Mouse (Mus musculus): ENCODE data around the gene Pnkd.

Gene Pnkd

GRCm38 (mm10) chr1:74362325-74363229 lies 77.8 kb downstream of the Pnkd start:
- no peak for DNase-seq

GRCm38 (mm10) chr1:74363437-74363836 lies 78.7 kb downstream of the Pnkd start:
- DNase-seq, result no peak

GRCm38 (mm10) chr1:74364270-74364669 lies 79.5 kb downstream of the Pnkd start:
- DNase-seq, result no peak

- peak; percentile 43 to 49 for DNase-seq
These were observed 83.3 kb downstream of the Pnkd start for GRCm38 (mm10) chr1:74367886-74368645.

- no peak for DNase-seq
These were observed 85.3 kb downstream of the Pnkd start for GRCm38 (mm10) chr1:74370040-74370439.

GRCm38 (mm10) chr1:74373372-74373771 lies 88.6 kb downstream of the Pnkd start:
- no peak for DNase-seq

GRCm38 (mm10) chr1:74374980-74375379 lies 90.2 kb downstream of the Pnkd start, which contains the start of gene Slc11a1:
Gene Slc11a1, plus strand, starts transcription at chr1:74375195.
- no peak for DNase-seq

GRCm38 (mm10) chr1:74375561-74375960 lies 90.8 kb downstream of the Pnkd start:
- DNase-seq, result no peak

- no peak for DNase-seq
These were observed 91.7 kb downstream of the Pnkd start for GRCm38 (mm10) chr1:74376396-74376795.

- DNase-seq, result no peak
These were observed 94.4 kb downstream of the Pnkd start for GRCm38 (mm10) chr1:74379058-74379504.

- no peak for DNase-seq
These were observed 95.8 kb downstream of the Pnkd start for GRCm38 (mm10) chr1:74380484-74380883.

- DNase-seq, result no peak
These were observed 96.9 kb downstream of the Pnkd start for GRCm38 (mm10) chr1:74381588-74382021.

GRCm38 (mm10) chr1:74383385-74383784 lies 98.7 kb downstream of the Pnkd start:
- no peak for DNase-seq

GRCm38 (mm10) chr1:74384525-74384924 lies 99.8 kb downstream of the Pnkd start:
- no peak for DNase-seq

- no peak for DNase-seq
These were observed 100.3 kb downstream of the Pnkd start for GRCm38 (mm10) chr1:74385064-74385463.

- no peak for DNase-seq
These were observed 100.8 kb downstream of the Pnkd start for GRCm38 (mm10) chr1:74385531-74385930.

GRCm38 (mm10) chr1:74386363-74386713 lies 101.6 kb downstream of the Pnkd start:
- no peak for DNase-seq

GRCm38 (mm10) chr1:74386714-74387385 lies 102.1 kb downstream of the Pnkd start:
- peak; percentile 91 to 94 for DNase-seq

- peak in 1 of 2 experiments; percentile 28 for DNase-seq
These were observed 102.8 kb downstream of the Pnkd start for GRCm38 (mm10) chr1:74387386-74387988.

- peak in 1 of 2 experiments; percentile 10 for DNase-seq
These were observed 103.7 kb downstream of the Pnkd start for GRCm38 (mm10) chr1:74388398-74388920.

- no peak for DNase-seq
These were observed 105.1 kb downstream of the Pnkd start for GRCm38 (mm10) chr1:74389831-74390286.

GRCm38 (mm10) chr1:74390287-74390906 lies 105.7 kb downstream of the Pnkd start:
- DNase-seq, result peak; percentile 58 to 69
